Mouse (Mus musculus): ENCODE results near the gene Atp2c1. TPM values are rescaled to one million over a fixed set of nuclear protein-coding genes. Genes with fewer than 3 reads are reported as not detected.

Gene Atp2c1
- total and polyA plus RNA-seq, 3 experiments = 26.6 to 62.9 (median 57.7) TPM

- intact Hi-C loops (cut with DNase I) = loop anchor here (5.0 kb wide), 1 partner anchor 95 kb away; no protein-coding TSS in a partner anchor
- Histone ChIP-seq H3K9ac (ENCODE audit: low read depth, low read length) (no peak overlapping the region), H3K79me2 (replicated peaks; ENCODE audit: control insufficient read depth, insufficient read depth, low read length) (no peaks in the 10 kb centered on the region)
Observed at GRCm38 (mm10) chr9:105522063-105522462, 5.1 kb downstream of the Atp2c1 start.

GRCm38 (mm10) chr9:105520776-105521552, 6.2 kb downstream of the Atp2c1 start:
- H3K27me3 ChIP-seq (ENCODE audit: control insufficient read depth, insufficient read depth, low read length) = no peaks in the 10 kb centered on the region
- intact Hi-C loops (cut with DNase I) = loop anchor here (5.0 kb wide), 1 partner anchor 96 kb away; no protein-coding TSS in a partner anchor
- H3K79me2 ChIP-seq (replicated peaks; ENCODE audit: control insufficient read depth, insufficient read depth, low read length) = no peaks in the 10 kb centered on the region
- WGBS = 6% methylated on average over 24 of the region's 24 CpGs
- no peaks in the 10 kb centered on the region for H3K36me3 ChIP-seq (ENCODE audit: control insufficient read depth, insufficient read depth, low read length)
- 0 out of 2 replicates have a peak, but pooled peaks have one; percentile 66 for TF ChIP-seq EP300 (IDR thresholded peaks at IDR 0.05; ENCODE audit: insufficient read depth, low read depth, low read length)
- peak; percentile 35 for TF ChIP-seq POLR2A (IDR thresholded peaks at IDR 0.05; ENCODE audit: insufficient read depth, low read depth, low read length)
- no peak for TF ChIP-seq CTCF (IDR thresholded peaks at IDR 0.05)
- H3K9ac ChIP-seq (ENCODE audit: low read depth, low read length) = peak overlapping the region; percentile 23
- peak overlapping the region; percentile 95 for H3K27ac ChIP-seq
- peaks cover 3% of the 10 kb centered on the region; the same call in 1 of the 2 replicates for H3K4me1 ChIP-seq (ENCODE audit: control insufficient read depth, insufficient read depth, low read length)
- DNase-seq = peak; percentile 55 to 74
- H3K4me3 ChIP-seq = peak overlapping the region; percentile 53

More at GRCm38 (mm10) chr9:105522063-105522462, 5.1 kb downstream of the Atp2c1 start:
- 52% methylated on average over 3 of the region's 3 CpGs for WGBS
- H3K4me3 ChIP-seq = no peak overlapping the region
- TF ChIP-seq POLR2A (IDR thresholded peaks at IDR 0.05; ENCODE audit: insufficient read depth, low read depth, low read length) (no peak), CTCF (IDR thresholded peaks at IDR 0.05) (no peak), EP300 (IDR thresholded peaks at IDR 0.05; ENCODE audit: insufficient read depth, low read depth, low read length) (no peak)
- no peaks in the 10 kb centered on the region for H3K27me3 ChIP-seq (ENCODE audit: control insufficient read depth, insufficient read depth, low read length)
- no peak for DNase-seq
- H3K36me3 ChIP-seq (ENCODE audit: control insufficient read depth, insufficient read depth, low read length) = no peaks in the 10 kb centered on the region
- peaks cover 3% of the 10 kb centered on the region; the same call in 1 of the 2 replicates for H3K4me1 ChIP-seq (ENCODE audit: control insufficient read depth, insufficient read depth, low read length)
- H3K27ac ChIP-seq = peak overlapping the region; percentile 95

- Histone ChIP-seq H3K27ac (peak overlapping the region; percentile 95), H3K79me2 (replicated peaks; ENCODE audit: control insufficient read depth, insufficient read depth, low read length) (no peaks in the 10 kb centered on the region), H3K36me3 (ENCODE audit: control insufficient read depth, insufficient read depth, low read length) (no peaks in the 10 kb centered on the region), H3K4me1 (ENCODE audit: control insufficient read depth, insufficient read depth, low read length) (peaks cover 3% of the 10 kb centered on the region; the same call in 1 of the 2 replicates), H3K27me3 (ENCODE audit: control insufficient read depth, insufficient read depth, low read length) (no peaks in the 10 kb centered on the region), H3K4me3 (peak overlapping the region; percentile 53), H3K9ac (ENCODE audit: low read depth, low read length) (no peak overlapping the region)
- no peak for TF ChIP-seq EP300 (IDR thresholded peaks at IDR 0.05; ENCODE audit: insufficient read depth, low read depth, low read length)
- TF ChIP-seq CTCF (IDR thresholded peaks at IDR 0.05) = no peak
- TF ChIP-seq POLR2A (IDR thresholded peaks at IDR 0.05; ENCODE audit: insufficient read depth, low read depth, low read length) = no peak
- WGBS = 55% methylated on average over 6 of the region's 6 CpGs
- intact Hi-C loops (cut with DNase I) = no loop called here
- no peak for DNase-seq
Observed at GRCm38 (mm10) chr9:105519278-105519883, 7.7 kb downstream of the Atp2c1 start.

GRCm38 (mm10) chr9:105503690-105504089, 23.4 kb downstream of the Atp2c1 start:
- no peaks in the 10 kb centered on the region for H3K36me3 ChIP-seq (ENCODE audit: control insufficient read depth, insufficient read depth, low read length)
- H3K27ac ChIP-seq = no peak overlapping the region
- H3K4me3 ChIP-seq = no peak overlapping the region
- H3K79me2 ChIP-seq (replicated peaks; ENCODE audit: control insufficient read depth, insufficient read depth, low read length) = no peaks in the 10 kb centered on the region
- 85% methylated on average over 5 of the region's 5 CpGs for WGBS
- no peaks in the 10 kb centered on the region for H3K4me1 ChIP-seq (ENCODE audit: control insufficient read depth, insufficient read depth, low read length)
- no peaks in the 10 kb centered on the region for H3K27me3 ChIP-seq (ENCODE audit: control insufficient read depth, insufficient read depth, low read length)
- DNase-seq = no peak
- intact Hi-C loops (cut with DNase I) = no loop called here
- TF ChIP-seq CTCF (IDR thresholded peaks at IDR 0.05) = no peak
- no peak for TF ChIP-seq EP300 (IDR thresholded peaks at IDR 0.05; ENCODE audit: insufficient read depth, low read depth, low read length)
- no peak for TF ChIP-seq POLR2A (IDR thresholded peaks at IDR 0.05; ENCODE audit: insufficient read depth, low read depth, low read length)
- H3K9ac ChIP-seq (ENCODE audit: low read depth, low read length) = no peak overlapping the region

GRCm38 (mm10) chr9:105502389-105502788, 24.7 kb downstream of the Atp2c1 start:
- Histone ChIP-seq H3K4me3 (no peak overlapping the region), H3K4me1 (ENCODE audit: control insufficient read depth, insufficient read depth, low read length) (no peaks in the 10 kb centered on the region), H3K79me2 (replicated peaks; ENCODE audit: control insufficient read depth, insufficient read depth, low read length) (no peaks in the 10 kb centered on the region), H3K27ac (no peak overlapping the region), H3K36me3 (ENCODE audit: control insufficient read depth, insufficient read depth, low read length) (no peaks in the 10 kb centered on the region), H3K9ac (ENCODE audit: low read depth, low read length) (no peak overlapping the region), H3K27me3 (ENCODE audit: control insufficient read depth, insufficient read depth, low read length) (no peaks in the 10 kb centered on the region)
- intact Hi-C loops (cut with DNase I) = no loop called here
- DNase-seq = peak in 1 of 2 experiments; percentile 24
- WGBS = 51% methylated on average over 4 of the region's 4 CpGs
- TF ChIP-seq CTCF (IDR thresholded peaks at IDR 0.05) (no peak), POLR2A (IDR thresholded peaks at IDR 0.05; ENCODE audit: insufficient read depth, low read depth, low read length) (no peak), EP300 (IDR thresholded peaks at IDR 0.05; ENCODE audit: insufficient read depth, low read depth, low read length) (no peak)

All from heart, adult 2 months (tissue).